Mouse (Mus musculus) adrenal gland, adult 2 months (tissue): ENCODE results near the gene Pvalb. TPM values are rescaled to one million over a fixed set of nuclear protein-coding genes. Genes with fewer than 3 reads are reported as not detected.

Experiments
- DNase-seq: peaks from one replicate; pipeline ENCODE4 v3.0.0; 2021
- polyA plus RNA-seq: library from polyadenylated mRNA; depleted of rRNA; stranded (reverse); fragments of >200 nt; gene quantifications from 2 replicates; pipeline ENCODE4 v1.2.3, GENCODE M21; 2012; rRNA removed
- total RNA-seq, 2 experiments: library from RNA; stranded (reverse); gene quantifications; 2 replicates each; pipeline ENCODE4 v1.2.3; 2021

Pvalb gene
- total and polyA plus RNA-seq, 3 experiments: not detected

DNA sequence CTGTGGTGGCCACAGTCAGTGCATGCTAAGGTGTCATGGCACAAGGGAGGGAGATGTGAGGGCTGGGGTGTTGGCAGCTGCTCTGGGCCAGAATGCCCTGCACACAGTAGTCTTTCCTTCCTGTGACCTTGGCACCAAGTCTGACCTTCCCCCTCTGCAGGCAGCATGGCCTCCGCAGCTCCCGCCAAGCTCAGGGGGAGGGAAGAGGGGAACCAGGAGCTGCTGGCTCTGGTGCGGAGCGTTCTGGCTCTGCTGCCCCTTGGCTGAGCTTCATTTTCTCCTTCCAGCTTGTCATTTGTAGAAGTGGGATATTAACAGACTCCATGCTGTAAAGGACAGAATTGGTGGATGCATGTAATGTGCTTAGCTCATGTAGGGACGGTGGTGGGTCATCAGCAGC, 47.9 kb downstream of the Pvalb start:
- no peak for DNase-seq

DNA sequence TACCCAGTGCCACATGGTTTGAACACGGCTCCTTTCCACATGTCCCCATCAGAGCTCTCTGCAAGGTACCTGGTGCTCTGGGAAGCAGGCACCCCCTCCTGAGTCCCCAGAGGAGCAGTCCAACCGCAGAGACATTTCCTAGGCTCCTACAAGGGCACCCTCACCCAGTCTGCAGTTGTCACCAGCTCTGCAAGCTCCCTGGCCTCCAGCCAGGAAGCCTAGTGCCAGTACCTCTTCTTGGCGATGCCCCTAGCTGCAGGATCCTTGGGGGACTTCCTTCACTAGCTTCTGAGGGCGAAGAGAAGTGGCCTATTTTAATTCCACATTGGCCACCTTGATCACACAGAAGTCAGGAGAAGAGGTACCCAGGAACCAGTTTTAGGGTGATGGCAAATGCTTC, 48.4 kb downstream of the Pvalb start:
- DNase-seq: no peak

DNA sequence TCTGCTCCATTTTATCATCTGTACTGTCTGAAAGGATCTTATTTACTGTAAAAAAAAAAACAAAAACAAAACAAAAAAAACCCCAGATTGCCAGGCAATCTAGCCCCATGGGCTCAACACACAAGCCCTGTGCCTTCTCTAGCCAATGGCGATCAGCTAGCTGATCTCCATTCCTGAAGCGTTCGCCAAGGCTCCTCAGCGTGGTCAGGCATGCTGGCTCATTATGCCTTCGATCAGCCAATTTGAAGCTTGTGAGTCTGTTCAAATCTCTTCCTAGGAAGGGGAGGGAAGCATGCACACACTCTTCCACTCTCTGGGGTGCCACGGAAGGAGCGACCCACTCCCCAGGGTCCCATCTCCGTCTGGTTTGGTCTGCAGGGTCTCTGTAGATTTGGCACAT, 48.9 kb downstream of the Pvalb start:
- no peak for DNase-seq

DNA sequence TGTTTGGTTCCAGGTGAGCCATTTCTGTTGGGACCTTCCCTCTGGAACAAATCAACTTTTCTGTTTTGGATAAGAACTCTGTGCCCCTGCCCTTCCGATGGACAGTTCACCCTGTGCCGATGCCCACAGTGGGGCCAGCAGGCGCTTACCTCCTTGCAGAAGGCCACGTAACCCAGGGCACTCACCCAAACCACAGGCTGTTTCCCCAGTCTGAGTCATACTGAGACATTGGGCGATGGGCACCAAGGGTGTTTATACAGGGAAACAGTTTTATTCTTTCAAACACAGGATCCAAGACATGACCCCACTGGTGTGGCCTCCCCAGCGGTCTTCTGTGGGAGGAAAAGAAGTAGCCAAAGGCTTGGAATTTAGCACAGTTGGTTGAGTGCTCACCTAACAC, 50.8 kb downstream of the Pvalb start:
- DNase-seq: no peak

DNA sequence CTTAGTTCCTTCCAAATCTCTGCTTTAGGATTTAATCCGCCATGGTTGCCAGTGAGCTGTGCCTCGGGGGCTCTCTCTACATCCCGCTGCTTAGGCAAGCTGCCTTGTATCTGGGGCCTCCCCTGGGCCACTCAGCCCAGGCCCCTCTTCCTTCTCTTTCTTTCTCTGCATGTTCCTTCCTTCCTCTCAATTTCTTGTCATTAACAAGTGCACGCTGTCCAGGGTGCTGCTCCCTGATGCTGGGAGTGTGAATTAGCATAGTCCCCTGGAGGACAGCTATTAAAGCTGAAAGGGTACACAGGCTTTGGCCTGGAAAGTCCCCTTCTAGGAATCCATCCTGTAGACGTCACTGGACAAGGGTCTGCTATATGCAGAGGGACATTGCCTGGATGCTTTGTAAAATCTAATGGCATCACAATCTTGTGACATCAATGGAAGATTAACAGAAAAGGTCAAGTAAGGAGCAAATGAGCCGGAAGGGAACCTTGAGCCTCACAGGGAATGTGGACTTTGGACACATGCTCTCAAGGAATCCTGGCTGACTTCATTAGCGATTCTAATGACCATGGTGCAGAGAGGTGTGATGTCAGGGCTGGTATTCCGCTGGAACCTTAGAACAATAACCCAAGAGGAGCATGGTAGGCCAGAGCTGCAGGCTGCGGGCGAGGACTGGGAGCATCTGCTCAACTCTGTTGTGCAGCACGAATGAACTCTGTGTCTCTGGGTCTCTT, 53.0 kb downstream of the Pvalb start:
- DNase-seq: no peak

DNA sequence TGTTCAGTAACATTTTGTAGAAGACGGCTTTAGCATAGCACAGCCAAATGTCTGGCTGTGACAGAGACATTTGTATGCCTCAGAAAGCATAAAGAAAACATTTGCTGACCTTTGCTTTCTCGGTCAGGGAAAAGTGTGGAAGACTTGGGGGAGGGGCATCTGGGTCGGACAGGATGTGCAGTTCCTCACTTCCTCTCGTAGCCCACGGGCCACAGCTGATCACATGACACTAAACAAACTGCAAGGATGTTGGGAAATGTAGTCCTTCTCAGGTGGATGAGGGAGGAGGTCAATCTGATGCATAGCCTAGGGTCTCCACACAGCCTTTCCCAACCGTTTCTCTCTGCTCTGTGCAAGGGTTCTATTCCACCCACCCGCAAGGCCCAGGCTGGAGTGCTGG, 57.6 kb downstream of the Pvalb start:
- DNase-seq: no peak

Other genes starting within 250 kb of the Pvalb start
- gene Foxred2, start 249.7 kb downstream of the Pvalb start, total RNA-seq: 1 to 10 TPM; 2.4 to 2.9 TPM
- 3.5 and 4.5 TPM in 2 replicates for gene Foxred2, start 249.7 kb downstream of the Pvalb start, polyA plus RNA-seq
- 100 to 1,000 TPM; 149 to 195 TPM for gene Eif3d, start 235.6 kb downstream of the Pvalb start, total RNA-seq
- gene Eif3d, start 235.6 kb downstream of the Pvalb start, polyA plus RNA-seq: 190 and 196 TPM in 2 replicates
- under 1 TPM; 0.32 to 0.45 TPM for gene Cacng2, start 86.4 kb downstream of the Pvalb start, total RNA-seq
- gene Cacng2, start 86.4 kb downstream of the Pvalb start, polyA plus RNA-seq: 0.19 and 0.36 TPM in 2 replicates
- gene Ift27, start 32.3 kb downstream of the Pvalb start, total RNA-seq: 10 to 100 TPM; 10.4 to 16.4 TPM
- 50.0 and 65.5 TPM in 2 replicates for gene Ift27, start 32.3 kb downstream of the Pvalb start, polyA plus RNA-seq
- gene Ncf4, start 38.4 kb upstream of the Pvalb start, total RNA-seq: 1 to 10 TPM; 2.9 to 4.5 TPM
- 2.0 and 2.9 TPM in 2 replicates for gene Ncf4, start 38.4 kb upstream of the Pvalb start, polyA plus RNA-seq
- gene Csf2rb2, start 99.3 kb upstream of the Pvalb start, total RNA-seq: 1 to 10 TPM; 1.1 to 1.2 TPM
- gene Csf2rb2, start 99.3 kb upstream of the Pvalb start, polyA plus RNA-seq: 1.2 and 2.2 TPM in 2 replicates
- gene Csf2rb, start 119.4 kb upstream of the Pvalb start, total RNA-seq: 10 to 100 TPM in 1 of 2 experiments, 1 to 10 TPM in 1; 4.6 to 13.8 TPM
- 8.9 and 9.3 TPM in 2 replicates for gene Csf2rb, start 119.4 kb upstream of the Pvalb start, polyA plus RNA-seq
- not detected for gene Tex33, start 189.5 kb upstream of the Pvalb start, total RNA-seq
- not detected in 2 replicates for gene Tex33, start 189.5 kb upstream of the Pvalb start, polyA plus RNA-seq
- gene Tst, start 199.5 kb upstream of the Pvalb start, total RNA-seq: 100 to 1,000 TPM; 218 to 366 TPM
- gene Tst, start 199.5 kb upstream of the Pvalb start, polyA plus RNA-seq: 391 and 410 TPM in 2 replicates
- gene Mpst, start 200.0 kb upstream of the Pvalb start, total RNA-seq: 10 to 100 TPM; 59.0 to 63.2 TPM
- gene Mpst, start 200.0 kb upstream of the Pvalb start, polyA plus RNA-seq: 342 and 389 TPM in 2 replicates
- 100 to 1,000 TPM in 1 of 2 experiments, 10 to 100 TPM in 1; 81.6 to 102 TPM for gene Kctd17, start 222.2 kb upstream of the Pvalb start, total RNA-seq
- gene Kctd17, start 222.2 kb upstream of the Pvalb start, polyA plus RNA-seq: 344 and 374 TPM in 2 replicates